Mouse (Mus musculus) layer of hippocampus, adult 2 months (tissue): Measurements from ENCODE around the gene Usp22. TPM values are rescaled to one million over a fixed set of nuclear protein-coding genes. Genes with fewer than 3 reads are reported as not detected.

Experiments
- DNase-seq, 2 experiments: peaks; one replicate each; pipeline ENCODE4 v3.0.0; 2022; ENCODE audit warnings: low spot score in 2 of 2
- H3K27ac ChIP-seq: fragments of 200-600 bp; 2 replicates; pipeline ENCODE4 v1.8.1; 2022
- H3K4me3 ChIP-seq: fragments of 200-600 bp; 2 replicates; pipeline ENCODE4 v1.8.1; 2022; ENCODE audit warnings: mild to moderate bottlenecking
- CTCF ChIP-seq: fragments of 200-600 bp; conservative IDR thresholded peaks from 2 replicates; pipeline ENCODE4 v1.8.1; 2022; ENCODE audit warnings: antibody characterized with exemption, mild to moderate bottlenecking, moderate library complexity
- total RNA-seq, 2 experiments: library from RNA; stranded (reverse); gene quantifications; 2 replicates each; pipeline ENCODE4 v1.2.3; 2021

Gene Usp22
- total RNA-seq, 2 experiments from 2014 or later = 216 to 235 TPM

DNA sequence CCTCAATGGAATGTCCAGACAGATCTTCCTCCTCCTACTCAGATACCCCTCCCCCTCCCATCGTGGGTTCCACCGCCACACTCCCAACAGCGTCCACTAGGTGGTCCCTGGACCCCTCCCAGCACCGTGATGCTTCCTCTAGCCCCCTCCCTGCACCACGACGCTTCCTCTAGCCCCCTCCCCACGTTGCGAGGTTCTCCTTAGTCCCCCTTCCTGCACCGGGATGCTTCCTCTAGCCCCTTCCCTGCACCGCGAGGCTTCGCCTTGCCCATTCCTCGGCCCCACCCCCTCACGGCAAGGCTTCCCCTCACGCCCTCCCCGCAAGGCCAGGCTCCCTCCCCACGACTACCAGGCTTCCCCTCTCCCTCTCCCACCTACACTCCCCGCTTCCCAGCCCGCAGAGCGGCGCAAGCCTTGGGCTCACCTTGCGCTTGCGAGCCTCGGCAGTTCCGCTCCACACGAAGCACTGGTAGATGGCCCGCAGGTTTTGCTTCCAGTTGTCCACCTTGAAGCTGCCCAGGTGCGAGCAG is 499 bp downstream of the Usp22 start:
- peak overlapping the region; percentile 98 for H3K27ac ChIP-seq
- peak; percentile 40 to 44 for DNase-seq
- peak; percentile 61 for TF ChIP-seq CTCF
- H3K4me3 ChIP-seq = peak overlapping the region; percentile 76

DNA sequence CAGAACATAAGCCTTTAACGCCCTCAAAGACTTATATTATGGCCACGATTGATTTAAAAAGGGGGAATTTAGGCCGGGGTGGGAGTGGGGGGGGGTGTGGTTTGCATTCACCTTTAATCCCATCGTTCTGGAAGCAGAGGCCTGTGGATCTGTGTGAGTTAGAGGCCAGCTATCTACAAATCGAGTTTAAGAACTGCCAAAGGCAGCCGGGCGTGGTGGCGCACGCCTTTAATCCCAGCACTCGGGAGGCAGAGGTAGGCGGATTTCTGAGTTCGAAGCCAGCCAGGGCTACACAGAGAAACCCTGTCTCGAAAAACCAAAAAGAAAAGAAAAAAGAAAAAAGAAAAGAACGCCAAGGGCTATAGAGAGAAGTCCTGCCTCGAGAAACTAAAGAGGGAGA is 1.4 kb downstream of the Usp22 start:
- Histone ChIP-seq H3K4me3 (peak overlapping the region; percentile 76), H3K27ac (peak overlapping the region; percentile 98)
- peak in 1 of 2 experiments; percentile 13 for DNase-seq

DNA sequence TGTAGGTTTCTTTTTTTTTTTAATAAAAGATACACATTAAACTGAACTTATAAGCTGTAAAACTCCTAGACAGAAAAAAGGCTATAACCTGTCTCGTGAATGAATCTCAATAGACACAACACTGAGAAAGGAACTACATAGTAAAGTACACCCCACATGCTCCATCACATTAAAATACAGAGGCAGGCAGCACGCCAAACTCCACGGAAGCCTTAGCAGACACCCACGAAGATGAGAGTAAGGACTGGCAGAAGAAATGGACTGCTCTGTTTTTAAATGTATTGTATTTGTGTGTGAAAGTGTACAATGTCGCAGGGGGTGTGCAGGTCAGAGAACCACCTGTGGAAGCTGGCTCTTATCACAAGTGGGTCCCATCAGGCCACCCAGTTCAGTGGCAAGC is 4.7 kb downstream of the Usp22 start:
- DNase-seq = no peak
- H3K4me3 ChIP-seq = no peak overlapping the region
- TF ChIP-seq CTCF = no peak
- no peak overlapping the region for H3K27ac ChIP-seq

DNA sequence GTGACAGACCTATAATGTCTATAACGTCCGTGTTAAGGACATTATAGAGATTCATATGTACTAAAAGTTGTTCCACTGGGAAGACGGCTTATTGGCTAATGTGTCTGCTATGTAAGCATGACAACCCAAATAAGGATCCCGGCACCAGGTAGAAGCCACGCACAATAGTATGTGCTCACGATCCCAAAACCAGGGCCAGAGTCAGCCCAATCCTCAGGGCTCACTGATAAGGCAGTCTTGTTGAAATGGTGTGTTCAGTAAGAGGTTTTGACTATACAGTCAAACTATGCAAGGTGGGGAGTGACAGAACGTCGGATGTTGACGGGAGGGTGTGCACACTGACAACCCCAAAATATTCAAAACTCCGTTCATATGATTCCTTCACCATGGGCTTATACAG is 10.0 kb downstream of the Usp22 start:
- TF ChIP-seq CTCF = no peak
- Histone ChIP-seq H3K27ac (no peak overlapping the region), H3K4me3 (no peak overlapping the region)
- no peak for DNase-seq

DNA sequence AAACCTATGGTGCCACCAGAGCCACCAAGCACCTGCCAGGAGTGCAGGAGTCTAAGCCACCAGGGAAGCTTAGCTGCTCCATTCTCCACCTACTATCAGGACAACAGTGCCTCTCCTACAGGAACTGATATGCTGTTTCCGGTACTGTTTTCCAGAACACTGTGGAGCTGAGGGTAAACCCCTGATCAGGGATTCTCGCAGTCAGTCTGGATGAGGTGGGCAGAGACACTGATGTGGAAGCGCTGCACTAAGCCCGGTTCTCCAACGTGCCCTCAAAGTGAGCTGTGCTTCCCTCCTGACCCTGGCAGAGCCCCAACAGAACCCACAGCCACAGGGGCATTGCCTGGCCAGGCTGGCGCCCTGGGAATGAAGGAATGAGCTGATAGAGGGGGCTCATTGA is 10.5 kb downstream of the Usp22 start:
- Histone ChIP-seq H3K4me3 (no peak overlapping the region), H3K27ac (no peak overlapping the region)
- TF ChIP-seq CTCF = no peak
- DNase-seq = no peak

DNA sequence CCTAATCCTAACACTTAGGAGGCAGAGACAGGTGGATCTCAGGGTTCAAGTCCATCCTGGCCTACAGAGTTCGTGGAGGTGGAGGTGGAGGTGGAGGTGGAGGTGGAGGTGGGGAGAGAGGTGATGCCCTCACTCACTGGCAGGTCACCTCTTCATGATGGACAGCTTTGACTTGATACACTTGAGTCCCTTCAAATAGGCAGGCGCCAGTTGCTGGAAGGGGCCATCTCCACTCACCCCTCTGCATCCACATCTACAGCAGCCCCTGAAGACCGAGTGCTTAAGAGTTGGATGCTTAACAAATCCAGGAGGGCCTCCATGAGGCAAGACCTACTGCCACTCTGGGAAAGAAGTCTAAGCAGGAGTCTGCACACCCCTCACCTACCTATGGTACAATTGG is 11.5 kb downstream of the Usp22 start:
- DNase-seq = no peak
- no peak for TF ChIP-seq CTCF
- no peak overlapping the region for H3K4me3 ChIP-seq
- H3K27ac ChIP-seq = no peak overlapping the region

DNA sequence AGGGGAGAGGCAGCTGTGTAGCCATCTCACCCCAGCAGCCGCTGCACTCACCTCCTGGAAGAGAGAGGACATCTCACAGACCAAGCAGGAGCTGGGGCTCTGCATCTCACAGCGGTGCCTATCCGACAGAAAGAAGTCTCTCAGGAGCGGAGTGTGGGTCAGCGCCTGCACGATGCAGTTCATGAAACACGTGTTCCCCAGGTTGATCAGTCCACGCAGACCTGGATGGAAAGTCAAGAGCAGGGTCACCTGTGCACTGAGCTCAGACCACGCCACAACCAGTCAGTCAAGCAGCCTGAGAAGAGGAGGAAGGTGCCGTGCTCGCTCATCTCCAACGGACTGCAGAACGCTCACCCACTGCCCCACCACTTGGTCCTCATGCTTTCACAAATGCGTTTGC is 12.1 kb downstream of the Usp22 start:
- DNase-seq = no peak
- H3K4me3 ChIP-seq = no peak overlapping the region
- H3K27ac ChIP-seq = no peak overlapping the region
- no peak for TF ChIP-seq CTCF

DNA sequence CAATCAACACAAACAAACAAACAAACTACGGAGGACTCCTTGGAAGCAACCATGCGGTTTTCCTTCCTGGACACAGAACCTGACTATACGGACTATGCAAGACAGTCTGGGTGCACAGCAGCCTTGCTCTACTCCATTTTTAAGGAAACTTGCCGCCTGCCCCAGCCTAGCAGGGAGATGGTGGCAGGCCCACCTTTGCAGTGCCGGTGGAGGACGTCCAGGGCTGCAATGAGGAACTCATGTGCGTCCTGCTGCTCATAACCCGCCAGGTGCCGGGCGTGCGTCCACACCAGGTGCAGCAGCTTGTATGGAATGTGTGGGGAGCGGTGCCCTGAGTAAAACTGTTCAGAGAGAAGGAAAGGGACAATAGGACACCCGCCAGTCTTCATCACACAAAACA is 13.7 kb downstream of the Usp22 start:
- no peak overlapping the region for H3K4me3 ChIP-seq
- DNase-seq = no peak
- TF ChIP-seq CTCF = no peak

DNA sequence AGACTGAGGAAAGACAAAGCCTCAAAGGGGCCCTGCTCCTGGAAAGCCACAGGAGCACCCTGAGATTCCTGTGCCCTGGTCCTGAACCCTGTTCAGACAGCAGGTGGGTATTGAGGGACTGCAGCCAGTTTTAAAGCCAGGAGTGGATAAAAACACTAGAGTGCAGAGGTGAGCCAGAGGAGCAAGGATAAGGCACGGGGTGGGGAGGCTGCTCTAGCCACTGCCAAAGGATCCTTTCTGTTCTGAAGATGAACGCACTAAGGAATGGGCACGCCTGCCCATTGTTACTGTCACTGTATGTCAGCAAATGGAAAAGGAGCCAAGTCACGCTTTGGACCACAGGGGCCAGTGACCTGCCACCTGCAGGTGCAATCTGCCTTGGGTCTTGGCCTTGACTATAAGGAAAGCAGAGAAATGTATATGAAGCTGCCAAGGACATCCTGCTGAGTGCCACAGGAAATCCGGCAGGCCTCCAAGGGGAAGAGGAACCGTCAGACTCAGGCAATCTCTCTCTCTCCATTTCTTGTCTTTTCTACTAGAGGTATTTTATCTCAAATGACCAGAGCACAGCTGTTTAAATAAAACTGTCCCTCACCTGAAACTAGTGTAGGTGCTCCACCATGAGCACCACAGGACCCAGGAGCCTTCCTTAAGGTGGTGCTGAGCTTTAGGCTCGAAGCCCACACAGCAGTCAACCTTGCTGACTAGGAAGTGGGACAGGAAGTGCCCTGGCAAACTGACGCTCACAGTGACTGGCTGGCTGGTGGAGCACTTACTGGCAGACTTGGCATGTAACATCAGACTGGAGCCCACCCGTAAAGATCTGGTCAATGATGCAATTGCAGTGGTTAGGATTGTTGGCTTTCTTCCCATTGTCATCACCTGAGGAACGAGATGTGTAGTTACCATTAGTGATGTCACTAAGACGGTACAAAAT is 14.8 kb downstream of the Usp22 start:
- H3K4me3 ChIP-seq = no peak overlapping the region
- TF ChIP-seq CTCF = no peak
- no peak overlapping the region; the same call in 1 of the 2 replicates for H3K27ac ChIP-seq
- no peak for DNase-seq

More for the DNA sequence above, 13.7 kb downstream of the Usp22 start:
- no peak overlapping the region for H3K27ac ChIP-seq

DNA sequence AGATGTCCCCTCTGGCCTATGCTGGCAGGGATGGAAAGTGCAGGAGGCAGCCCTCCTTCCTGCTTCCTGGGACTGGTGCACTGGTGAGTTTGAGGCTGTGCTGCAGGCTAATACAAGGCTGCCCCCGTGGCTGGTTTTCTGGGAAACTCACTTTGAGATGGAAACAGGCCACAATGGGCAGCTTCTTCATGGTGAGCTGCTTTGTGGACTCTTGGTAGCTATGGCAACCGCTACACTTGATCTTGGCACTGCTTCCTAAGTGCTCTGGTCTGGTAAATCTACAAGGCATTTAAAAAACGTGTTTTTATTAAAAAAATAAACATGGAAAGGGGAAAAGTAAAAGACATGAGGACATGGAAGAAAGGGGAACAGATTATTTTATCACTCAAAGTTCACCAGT is 16.7 kb downstream of the Usp22 start:
- Histone ChIP-seq H3K4me3 (no peak overlapping the region), H3K27ac (no peak overlapping the region)
- DNase-seq = no peak
- no peak for TF ChIP-seq CTCF

DNA sequence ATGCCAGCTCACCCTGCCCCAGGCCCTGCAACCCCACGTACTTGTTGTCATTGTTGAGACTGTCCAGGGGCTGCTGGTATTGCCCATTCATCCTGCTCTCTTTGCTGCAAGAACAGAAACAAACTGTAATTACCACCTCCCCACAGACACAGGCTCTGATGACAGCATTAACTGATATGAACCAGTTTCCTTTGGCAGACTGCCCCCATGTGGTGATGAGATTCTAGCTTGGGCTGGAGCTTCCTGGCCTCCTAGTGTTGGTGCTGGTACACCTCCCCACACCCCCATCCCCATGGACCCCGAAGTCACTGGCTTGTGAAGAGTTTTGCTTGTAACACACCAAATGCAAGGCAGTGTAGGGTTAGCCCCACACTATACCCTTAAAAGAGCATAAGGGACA is 19.1 kb downstream of the Usp22 start:
- H3K27ac ChIP-seq = no peak overlapping the region
- DNase-seq = peak; percentile 60 to 73
- no peak overlapping the region for H3K4me3 ChIP-seq
- peak; percentile 77 for TF ChIP-seq CTCF

DNA sequence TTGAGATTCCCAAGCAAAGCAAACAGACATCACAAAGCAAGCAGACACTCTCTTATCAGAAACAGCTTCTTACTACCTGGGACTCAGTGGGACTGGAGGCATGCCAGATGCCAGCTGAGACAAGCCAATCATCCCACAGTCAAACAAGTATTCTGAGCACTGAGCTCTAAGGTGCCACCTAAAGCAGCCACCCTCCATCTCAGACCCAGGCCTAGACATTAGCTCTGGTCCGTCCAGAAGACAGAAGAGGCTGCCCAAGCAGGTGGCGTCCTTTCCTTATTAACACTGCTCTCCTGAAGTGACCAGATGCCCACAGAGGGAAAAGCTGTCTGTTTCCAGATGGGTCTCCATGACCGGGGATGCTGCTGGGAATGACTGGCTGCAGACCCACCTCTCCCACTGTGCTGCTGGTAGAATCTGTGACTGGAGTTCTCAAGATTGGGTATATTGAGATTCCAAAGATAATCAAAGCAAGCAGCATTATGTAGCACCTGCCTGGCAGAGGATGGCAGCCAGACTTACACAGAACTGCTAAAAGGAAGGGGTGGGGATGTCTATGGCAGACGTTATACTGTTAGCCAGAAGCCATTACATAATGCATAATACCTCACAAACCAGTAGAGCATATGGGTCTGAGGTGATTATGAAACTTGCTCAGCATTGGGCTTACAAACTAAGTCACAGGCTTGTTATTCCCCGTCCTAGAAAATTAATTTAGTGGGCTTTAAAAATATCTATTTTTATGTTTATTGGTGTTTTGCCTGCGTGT is 24.4 kb downstream of the Usp22 start:
- TF ChIP-seq CTCF = no peak
- peak in 1 of 2 experiments; percentile 23 for DNase-seq
- Histone ChIP-seq H3K27ac (peak overlapping the region; percentile 73), H3K4me3 (no peak overlapping the region)

DNA sequence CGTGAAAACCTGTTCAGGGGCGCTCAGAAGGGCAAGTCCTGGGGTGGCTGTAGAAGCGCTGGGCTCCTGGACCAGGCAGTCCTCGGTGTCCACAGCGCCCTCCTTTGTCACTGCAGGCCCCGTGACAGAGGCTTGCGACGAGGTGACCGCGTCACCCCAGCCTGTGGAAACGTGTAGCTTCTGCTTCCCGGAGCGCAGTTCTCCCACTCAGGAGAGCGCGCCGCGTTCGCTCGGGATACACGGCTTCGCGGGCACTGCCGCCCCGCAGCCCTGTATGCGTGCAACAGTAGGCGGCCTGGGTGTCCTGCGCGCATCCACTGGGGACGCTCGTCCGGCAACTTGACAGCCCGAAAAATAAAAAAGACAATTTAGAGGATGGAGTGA is 27.6 kb downstream of the Usp22 start:
- DNase-seq = peak in 1 of 2 experiments; percentile 46
- H3K27ac ChIP-seq = peak overlapping the region; percentile 49
- peak overlapping the region; percentile 51 for H3K4me3 ChIP-seq
- peak; percentile 58 for TF ChIP-seq CTCF
